Mouse (Mus musculus): ENCODE measurements at regions not wholly inside any gene's neighbourhood (a gene's known extent, or its start where the extent isn't known, plus 50 kb on each side); places are given as distances from the start of the nearest gene placed in this dataset.

GRCm38 (mm10) chr6:117567691-117568090, 273.3 kb upstream of the Zfp637 start:
- Histone ChIP-seq H3K9ac (no peak overlapping the region), H3K4me2 (no peak overlapping the region), H3K4me1 (ENCODE audit: insufficient read depth) (peaks cover 17% of the 10 kb centered on the region), H3K36me3 (ENCODE audit: insufficient read depth) (no peaks in the 10 kb centered on the region), H3K4me3 (ENCODE audit: low read depth, low read length) (no peak overlapping the region), H3K27ac (ENCODE audit: low read depth) (no peak overlapping the region), H3K9me3 (ENCODE audit: low read depth, low read length) (no peaks in the 10 kb centered on the region), H3K27me3 (ENCODE audit: insufficient read depth, low read length) (0 out of 2 replicates have a peak, but pooled peaks cover 5% of the 10 kb centered on the region)
- no peak for ATAC-seq (ENCODE audit: insufficient read depth)
- WGBS: 47% methylated on average over 5 of the region's 5 CpGs
- DNase-seq: no peak
- no peak for TF ChIP-seq CTCF (IDR thresholded peaks at IDR 0.05; ENCODE audit: low read depth)

GRCm38 (mm10) chr6:117569576-117570326, 271.2 kb upstream of the Zfp637 start:
- DNase-seq: peak; percentile 89
- H3K27ac ChIP-seq (ENCODE audit: low read depth): no peak overlapping the region
- TF ChIP-seq CTCF (IDR thresholded peaks at IDR 0.05; ENCODE audit: low read depth): no peak

GRCm38 (mm10) chr6:117570346-117570745, 270.6 kb upstream of the Zfp637 start:
- Histone ChIP-seq H3K9ac (no peak overlapping the region), H3K36me3 (ENCODE audit: insufficient read depth) (no peaks in the 10 kb centered on the region), H3K4me1 (ENCODE audit: insufficient read depth) (peaks cover 17% of the 10 kb centered on the region), H3K9me3 (ENCODE audit: low read depth, low read length) (no peaks in the 10 kb centered on the region), H3K27ac (ENCODE audit: low read depth) (no peak overlapping the region), H3K4me3 (ENCODE audit: low read depth, low read length) (no peak overlapping the region), H3K27me3 (ENCODE audit: insufficient read depth, low read length) (0 out of 2 replicates have a peak, but pooled peaks cover 10% of the 10 kb centered on the region), H3K4me2 (no peak overlapping the region)
- DNase-seq (no peak), ATAC-seq (ENCODE audit: insufficient read depth) (no peak)
- 28% methylated on average over 7 of the region's 7 CpGs for WGBS
- no peak for TF ChIP-seq CTCF (IDR thresholded peaks at IDR 0.05; ENCODE audit: low read depth)

More at GRCm38 (mm10) chr6:117569576-117570326, 271.2 kb upstream of the Zfp637 start:
- WGBS: 37% methylated on average over 11 of the region's 11 CpGs
- H3K4me1 ChIP-seq (ENCODE audit: insufficient read depth): peaks cover 17% of the 10 kb centered on the region
- no peaks in the 10 kb centered on the region for H3K9me3 ChIP-seq (ENCODE audit: low read depth, low read length)
- H3K4me2 ChIP-seq: 0 out of 2 replicates have a peak overlapping the region, but pooled peaks have one; percentile 18
- H3K36me3 ChIP-seq (ENCODE audit: insufficient read depth): no peaks in the 10 kb centered on the region
- ATAC-seq (ENCODE audit: insufficient read depth): peak; percentile 93
- 0 out of 2 replicates have a peak, but pooled peaks cover 10% of the 10 kb centered on the region for H3K27me3 ChIP-seq (ENCODE audit: insufficient read depth, low read length)
- H3K9ac ChIP-seq: no peak overlapping the region
- H3K4me3 ChIP-seq (ENCODE audit: low read depth, low read length): no peak overlapping the region

DNA sequence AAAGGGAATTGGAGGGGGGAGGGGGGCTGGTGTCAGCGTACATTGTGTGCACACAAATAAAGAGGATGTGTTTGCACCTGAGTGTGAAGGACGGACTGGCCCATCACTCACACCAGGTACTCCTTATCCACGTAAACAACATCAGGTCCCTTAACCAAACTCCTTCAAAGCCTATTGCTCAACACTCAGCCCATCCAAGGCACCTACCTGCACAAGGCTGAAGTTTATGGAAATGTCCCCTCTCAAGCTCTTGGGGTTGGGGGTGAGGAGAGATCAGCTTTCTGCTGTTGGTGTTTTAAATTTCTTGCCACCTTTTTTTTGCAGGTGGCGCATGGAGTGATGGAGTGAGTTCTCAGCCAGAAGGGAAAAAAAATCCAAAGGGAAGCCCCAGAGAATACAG, 270.2 kb upstream of the Zfp637 start:
- H3K27me3 ChIP-seq (ENCODE audit: insufficient read depth, low read length): 0 out of 2 replicates have a peak, but pooled peaks cover 10% of the 10 kb centered on the region
- ATAC-seq (ENCODE audit: insufficient read depth): no peak
- H3K9ac ChIP-seq: no peak overlapping the region
- no peak for DNase-seq
- H3K27ac ChIP-seq (ENCODE audit: low read depth): no peak overlapping the region
- H3K4me2 ChIP-seq: no peak overlapping the region
- no peak overlapping the region for H3K4me3 ChIP-seq (ENCODE audit: low read depth, low read length)
- 71% methylated on average over 4 of the region's 4 CpGs for WGBS
- no peaks in the 10 kb centered on the region for H3K36me3 ChIP-seq (ENCODE audit: insufficient read depth)
- H3K9me3 ChIP-seq (ENCODE audit: low read depth, low read length): no peaks in the 10 kb centered on the region
- peaks cover 17% of the 10 kb centered on the region for H3K4me1 ChIP-seq (ENCODE audit: insufficient read depth)
- TF ChIP-seq CTCF (IDR thresholded peaks at IDR 0.05; ENCODE audit: low read depth): no peak

GRCm38 (mm10) chr6:117572006-117572405, 269.0 kb upstream of the Zfp637 start:
- TF ChIP-seq CTCF (IDR thresholded peaks at IDR 0.05; ENCODE audit: low read depth): no peak
- WGBS: 37% methylated on average over 14 of the region's 14 CpGs
- H3K27ac ChIP-seq (ENCODE audit: low read depth): no peak overlapping the region
- no peak overlapping the region for H3K9ac ChIP-seq
- ATAC-seq (ENCODE audit: insufficient read depth): no peak
- peaks cover 14% of the 10 kb centered on the region for H3K4me1 ChIP-seq (ENCODE audit: insufficient read depth)
- 0 out of 2 replicates have a peak overlapping the region, but pooled peaks have one; percentile 20 for H3K4me2 ChIP-seq
- H3K27me3 ChIP-seq (ENCODE audit: insufficient read depth, low read length): 0 out of 2 replicates have a peak, but pooled peaks cover 10% of the 10 kb centered on the region
- no peaks in the 10 kb centered on the region for H3K36me3 ChIP-seq (ENCODE audit: insufficient read depth)
- H3K4me3 ChIP-seq (ENCODE audit: low read depth, low read length): no peak overlapping the region
- H3K9me3 ChIP-seq (ENCODE audit: low read depth, low read length): no peaks in the 10 kb centered on the region
- DNase-seq: peak; percentile 41

GRCm38 (mm10) chr6:117573371-117573770, 267.6 kb upstream of the Zfp637 start:
- no peaks in the 10 kb centered on the region for H3K9me3 ChIP-seq (ENCODE audit: low read depth, low read length)
- no peak overlapping the region for H3K4me3 ChIP-seq (ENCODE audit: low read depth, low read length)
- DNase-seq (no peak), ATAC-seq (ENCODE audit: insufficient read depth) (no peak)
- H3K9ac ChIP-seq: no peak overlapping the region
- 0 out of 2 replicates have a peak, but pooled peaks cover 10% of the 10 kb centered on the region for H3K27me3 ChIP-seq (ENCODE audit: insufficient read depth, low read length)
- no peak for TF ChIP-seq CTCF (IDR thresholded peaks at IDR 0.05; ENCODE audit: low read depth)
- no peaks in the 10 kb centered on the region for H3K36me3 ChIP-seq (ENCODE audit: insufficient read depth)
- no peak overlapping the region for H3K27ac ChIP-seq (ENCODE audit: low read depth)
- no peak overlapping the region for H3K4me2 ChIP-seq
- peaks cover 14% of the 10 kb centered on the region for H3K4me1 ChIP-seq (ENCODE audit: insufficient read depth)
- 91% methylated on average over 8 of the region's 8 CpGs for WGBS

GRCm38 (mm10) chr6:117574146-117574545, 266.8 kb upstream of the Zfp637 start:
- Histone ChIP-seq H3K36me3 (ENCODE audit: insufficient read depth) (no peaks in the 10 kb centered on the region), H3K4me3 (ENCODE audit: low read depth, low read length) (no peak overlapping the region), H3K27me3 (ENCODE audit: insufficient read depth, low read length) (0 out of 2 replicates have a peak, but pooled peaks cover 10% of the 10 kb centered on the region), H3K4me1 (ENCODE audit: insufficient read depth) (peaks cover 14% of the 10 kb centered on the region), H3K9ac (no peak overlapping the region), H3K4me2 (no peak overlapping the region), H3K9me3 (ENCODE audit: low read depth, low read length) (no peaks in the 10 kb centered on the region), H3K27ac (ENCODE audit: low read depth) (no peak overlapping the region)
- WGBS: 30% methylated on average over 10 of the region's 10 CpGs
- no peak for TF ChIP-seq CTCF (IDR thresholded peaks at IDR 0.05; ENCODE audit: low read depth)
- ATAC-seq (ENCODE audit: insufficient read depth) (no peak), DNase-seq (no peak)
